Mouse (Mus musculus) myocyte (in vitro differentiated cells): ENCODE results near the gene Cdc45. TPM values are rescaled to one million over a fixed set of nuclear protein-coding genes. Genes with fewer than 3 reads are reported as not detected.

ENCODE experiments used
- H3K27me3 ChIP-seq: one replicate; pipeline ENCODE4 v1.6.1; 2011; ENCODE audit not compliant: control insufficient read depth, insufficient read depth, insufficient read length
- H3K36me3 ChIP-seq: one replicate; pipeline ENCODE4 v1.6.1; 2011; ENCODE audit not compliant: control insufficient read depth, insufficient read depth
- H3K4me2 ChIP-seq: one replicate; pipeline ENCODE4 v1.6.1; 2011; ENCODE audit warnings: low read depth, control low read depth
- H3K4me3 ChIP-seq: one replicate; pipeline ENCODE4 v1.5.1; 2011; ENCODE audit warnings: mild to moderate bottlenecking, control low read depth, moderate library complexity
- H3K79me2 ChIP-seq: one replicate; pipeline ENCODE4 v1.6.1; 2011; ENCODE audit not compliant: control insufficient read depth, insufficient read depth
- H3ac ChIP-seq: one replicate; pipeline ENCODE4 v1.6.1; 2011; ENCODE audit not compliant: control insufficient read depth, insufficient read length
- CEBPB ChIP-seq: IDR thresholded peaks from 2 replicates; pipeline ENCODE4 v1.6.1; 2011; ENCODE audit warnings: mild to moderate bottlenecking, moderate library complexity; ENCODE audit not compliant: poor library complexity, insufficient read depth, severe bottlenecking
- E2F4 ChIP-seq: IDR thresholded peaks from one replicate; pipeline ENCODE4 v1.6.1; 2011; ENCODE audit warnings: mild to moderate bottlenecking, control low read depth, moderate library complexity; ENCODE audit not compliant: insufficient read depth
- MAX ChIP-seq: IDR thresholded peaks from one replicate; pipeline ENCODE4 v1.6.1; 2011; ENCODE audit warnings: low read depth, mild to moderate bottlenecking, control low read depth
- MYOD1 ChIP-seq, 3 experiments: IDR thresholded peaks; one replicate each; pipeline ENCODE4 v1.6.1; 2011; ENCODE audit warnings: control low read depth in 2 of 3, low read depth in 2 of 3, mild to moderate bottlenecking in 2 of 3, moderate library complexity in 1 of 3; ENCODE audit not compliant: insufficient read length in 2 of 3, control insufficient read depth in 1 of 3
- MYOG ChIP-seq, 3 experiments: IDR thresholded peaks; one replicate each; pipeline ENCODE4 v1.6.1; 2011; ENCODE audit warnings: control low read depth in 2 of 3, low read depth in 2 of 3, mild to moderate bottlenecking in 2 of 3; ENCODE audit not compliant: insufficient read length in 2 of 3, control insufficient read depth in 1 of 3, insufficient read depth in 1 of 3
- POLR2A ChIP-seq: IDR thresholded peaks from one replicate; pipeline ENCODE4 v1.6.1; 2011; ENCODE audit warnings: low read depth, mild to moderate bottlenecking, control low read depth, moderate library complexity; ENCODE audit not compliant: insufficient read length
- POLR2AphosphoS2 ChIP-seq: IDR thresholded peaks from one replicate; pipeline ENCODE4 v1.6.1; 2011; ENCODE audit warnings: low read depth, control low read depth; ENCODE audit not compliant: insufficient read length
- REST ChIP-seq: IDR thresholded peaks from one replicate; pipeline ENCODE4 v1.6.1; 2011; ENCODE audit warnings: mild to moderate bottlenecking, control low read depth, moderate library complexity; ENCODE audit not compliant: insufficient read depth, insufficient read length
- SRF ChIP-seq: IDR thresholded peaks from one replicate; pipeline ENCODE4 v1.6.1; 2011; ENCODE audit warnings: low read depth; ENCODE audit not compliant: control insufficient read depth, insufficient read length
- TCF12 ChIP-seq: IDR thresholded peaks from one replicate; pipeline ENCODE4 v1.6.1; 2011; ENCODE audit warnings: mild to moderate bottlenecking, control low read depth; ENCODE audit not compliant: poor library complexity, insufficient read depth, severe bottlenecking
- TCF3 ChIP-seq: IDR thresholded peaks from one replicate; pipeline ENCODE4 v1.6.1; 2011; ENCODE audit warnings: low read depth, control low read depth; ENCODE audit not compliant: insufficient read length
- USF1 ChIP-seq: IDR thresholded peaks from one replicate; pipeline ENCODE4 v1.6.1; 2011; ENCODE audit warnings: low read depth, mild to moderate bottlenecking, control low read depth, moderate library complexity
- polyA plus RNA-seq: library from polyadenylated mRNA; unstranded; fragments of >200 nt; fragmentation: generic; extraction: Trizol; gene quantifications from one replicate; pipeline ENCODE4 v1.2.1, GENCODE M21; 2012; ENCODE audit warnings: missing spikeins

Gene Cdc45
- polyA plus RNA-seq, 1 experiment = 13.6 TPM

DNA sequence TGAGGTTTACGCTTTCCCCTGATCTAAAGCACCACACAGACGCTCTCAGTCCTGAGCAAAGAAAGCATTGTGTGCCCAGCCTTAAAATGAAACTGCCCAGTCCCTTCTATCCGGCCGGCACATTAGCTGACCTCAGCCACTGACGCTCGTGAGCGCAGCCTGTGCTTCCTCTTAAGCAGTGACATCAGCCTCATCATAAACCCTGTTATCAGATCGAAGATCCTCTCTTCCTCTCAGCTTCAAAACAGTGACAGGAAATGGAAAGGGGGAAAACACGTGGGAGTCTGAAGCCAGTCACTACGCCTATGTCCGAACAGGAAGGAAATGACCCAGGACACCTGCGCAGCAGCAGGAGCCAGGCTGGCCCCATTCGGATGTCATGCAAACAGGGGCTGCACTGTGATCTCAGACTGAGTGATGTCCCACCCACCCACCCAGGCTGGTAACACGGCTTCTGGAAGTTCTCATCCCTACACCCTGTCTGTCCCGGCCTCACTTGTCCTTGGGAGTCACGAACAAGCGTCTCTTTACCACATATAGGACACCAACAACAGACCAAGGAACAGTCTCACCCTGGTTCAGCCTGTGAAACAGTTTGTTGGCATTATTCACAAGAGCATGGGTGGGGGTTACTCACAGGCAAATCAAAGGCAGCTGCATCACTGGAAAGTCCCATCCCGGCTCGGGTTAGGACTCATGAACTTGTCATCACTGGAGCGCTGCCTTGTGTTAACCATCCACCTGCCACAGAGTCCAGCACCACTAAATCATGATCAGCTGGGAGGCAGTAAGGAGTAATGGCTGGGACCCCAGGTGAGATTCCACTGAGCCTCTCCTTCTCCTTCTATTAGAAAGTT lies 78.5 kb downstream of the Cdc45 start:
- TF ChIP-seq POLR2AphosphoS2 = no peak
- TF ChIP-seq REST = no peak
- no peak for TF ChIP-seq E2F4
- TF ChIP-seq MYOG (IDR thresholded peaks at IDR 0.05; ENCODE audit: control insufficient read depth in 1 of 3, insufficient read depth in 1 of 3, insufficient read length in 2 of 3, low read depth in 2 of 3) = no peak
- TF ChIP-seq TCF12 = no peak
- TF ChIP-seq MAX = no peak
- TF ChIP-seq MYOD1 (IDR thresholded peaks at IDR 0.05; ENCODE audit: control insufficient read depth in 1 of 3, insufficient read length in 2 of 3, low read depth in 2 of 3) = peak in 2 of 3 experiments; percentile 48 to 64
- TF ChIP-seq TCF3 = no peak
- no peak overlapping the region for H3K4me3 ChIP-seq
- H3K27me3 ChIP-seq = no peaks in the 10 kb centered on the region
- H3K36me3 ChIP-seq = no peaks in the 10 kb centered on the region
- H3K4me2 ChIP-seq = peak overlapping the region; percentile 72
- no peaks in the 10 kb centered on the region for H3K79me2 ChIP-seq
- no peak overlapping the region for H3ac ChIP-seq

- H3K27me3 ChIP-seq = no peaks in the 10 kb centered on the region
- no peak overlapping the region for H3K4me2 ChIP-seq
- TF ChIP-seq SRF (no peak), MYOG (IDR thresholded peaks at IDR 0.05; ENCODE audit: control insufficient read depth in 1 of 3, insufficient read depth in 1 of 3, insufficient read length in 2 of 3, low read depth in 2 of 3) (no peak), MYOD1 (IDR thresholded peaks at IDR 0.05; ENCODE audit: control insufficient read depth in 1 of 3, insufficient read length in 2 of 3, low read depth in 2 of 3) (no peak), USF1 (no peak), E2F4 (no peak), MAX (no peak), POLR2AphosphoS2 (no peak), POLR2A (no peak), TCF12 (no peak), TCF3 (no peak), REST (no peak), CEBPB (no peak)
Measured at GRCm38 (mm10) chr16:18730640-18731039, 81.1 kb downstream of the Cdc45 start.

More at GRCm38 (mm10) chr16:18730640-18731039, 81.1 kb downstream of the Cdc45 start:
- Histone ChIP-seq H3ac (no peak overlapping the region), H3K4me3 (no peak overlapping the region), H3K79me2 (no peaks in the 10 kb centered on the region), H3K36me3 (no peaks in the 10 kb centered on the region)

Other genes with a start within 250 kb of the Cdc45 start
- gene Tbx1, start 221.3 kb downstream of the Cdc45 start, polyA plus RNA-seq = 16.9 TPM
- gene Gp1bb, start 189.6 kb downstream of the Cdc45 start, polyA plus RNA-seq = 9.4 TPM
- gene Gm49601, start 185.6 kb downstream of the Cdc45 start, polyA plus RNA-seq = 11.4 TPM
- gene Sept5, start 182.0 kb downstream of the Cdc45 start, polyA plus RNA-seq = 112 TPM
- 0.35 TPM for gene Cldn5, start 35.1 kb downstream of the Cdc45 start, polyA plus RNA-seq
- 32.0 TPM for gene Ufd1, start 208 bp downstream of the Cdc45 start, polyA plus RNA-seq
- 1.2 TPM for gene 2510002D24Rik, start 24.6 kb upstream of the Cdc45 start, polyA plus RNA-seq
- gene Gm28539, start 24.6 kb upstream of the Cdc45 start, polyA plus RNA-seq = 0.49 TPM
- gene Mrpl40, start 64.9 kb upstream of the Cdc45 start, polyA plus RNA-seq = 42.8 TPM
- 33.5 TPM for gene Hira, start 65.0 kb upstream of the Cdc45 start, polyA plus RNA-seq